Mouse (Mus musculus) effector memory CD4-positive, alpha-beta T cell, adult 7 months (primary cell): ENCODE measurements around the gene Btbd35f4. TPM values are rescaled to one million over a fixed set of nuclear protein-coding genes. Genes with fewer than 3 reads are reported as not detected.

Experiments used
- polyA plus RNA-seq: library from polyadenylated mRNA; unstranded; fragments of 100-300 nt; shearing (Covaris generic); gene quantifications from one replicate; pipeline ENCODE4 v1.2.1, GENCODE M21; 2017

Btbd35f4 gene
- not detected for polyA plus RNA-seq

DNA sequence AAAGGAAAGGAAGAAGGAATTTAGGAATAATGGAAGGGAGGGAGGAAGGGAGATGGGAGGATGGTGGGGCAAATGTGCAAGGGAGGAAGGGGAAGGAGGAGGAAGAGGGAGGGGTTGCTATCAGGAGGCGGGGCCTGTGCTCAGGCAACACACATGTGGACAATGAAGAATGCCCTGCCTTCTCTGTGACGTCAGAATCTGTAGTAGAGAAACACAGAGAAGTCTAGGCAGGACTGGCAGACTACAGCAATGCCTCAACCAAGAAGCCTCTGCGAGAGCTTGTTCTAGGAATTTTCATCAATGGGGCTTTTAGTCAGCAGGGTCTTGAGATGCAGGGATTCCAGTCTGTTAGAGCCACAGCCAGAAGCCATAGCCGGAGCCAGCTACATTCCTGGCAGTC, at the start of gene Btbd35f4:
TSS of gene Btbd35f4 (plus strand) at position 301 of the 400 bp plus-strand sequence.

Other genes starting within 250 kb of the Btbd35f4 start
- not detected for gene Btbd35f27, start 151.6 kb downstream of the Btbd35f4 start, polyA plus RNA-seq